Mouse (Mus musculus) T-cell, adult 2 months (primary cell): ENCODE measurements around the gene Tbx2.

Experiments used
- DNase-seq: peaks from one replicate; pipeline ENCODE4 v3.0.0; 2022; ENCODE audit warnings: low spot score

The Tbx2 gene

GRCm38 (mm10) chr11:85840031-85840802 lies 7.9 kb downstream of the Tbx2 start:
- no peak for DNase-seq

GRCm38 (mm10) chr11:85840803-85841145 lies 8.4 kb downstream of the Tbx2 start:
- no peak for DNase-seq

DNA sequence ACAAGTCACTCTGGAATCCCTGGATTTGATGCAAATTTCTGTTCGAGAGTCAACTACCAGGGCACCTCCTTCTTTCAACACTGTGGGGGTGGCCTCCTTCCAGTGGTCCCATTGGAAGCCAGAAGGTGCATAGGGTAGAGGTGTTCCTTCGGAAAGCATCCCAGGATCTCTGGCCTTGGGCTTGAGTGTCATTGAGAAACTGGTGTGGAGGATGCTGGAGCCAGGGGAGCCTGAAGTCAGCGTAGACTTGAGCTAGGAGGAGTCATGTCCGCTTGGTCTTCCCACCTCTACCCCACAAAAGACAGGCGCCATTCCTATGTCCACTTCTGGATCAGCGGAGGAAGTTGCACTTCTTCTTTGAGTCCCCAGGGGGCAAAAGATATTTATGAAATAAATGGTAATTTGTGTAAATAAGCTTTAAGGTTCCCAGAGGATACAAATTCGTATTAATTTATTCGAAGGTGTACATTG lies 8.9 kb downstream of the Tbx2 start:
- no peak for DNase-seq

DNA sequence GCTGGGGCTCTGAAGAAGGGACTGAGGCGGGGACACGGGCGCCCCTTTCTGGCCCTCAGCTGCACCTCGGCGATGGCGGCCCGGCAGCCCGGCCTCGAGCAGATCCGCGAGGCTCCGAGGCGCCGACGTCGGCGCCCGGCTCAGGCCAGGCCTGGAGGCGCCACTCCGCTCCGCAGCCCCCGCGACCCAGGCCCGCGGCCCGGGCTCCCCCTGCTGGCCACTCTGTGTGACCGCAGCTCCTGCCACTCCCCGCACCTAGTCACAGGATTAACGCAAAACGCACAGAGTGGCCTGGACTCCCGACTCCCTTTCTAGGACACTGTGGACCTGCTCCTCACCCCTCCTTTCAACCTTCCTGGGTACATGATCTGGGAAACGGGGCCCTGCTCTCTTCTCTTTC lies 9.6 kb downstream of the Tbx2 start:
- peak; percentile 50 for DNase-seq

DNA sequence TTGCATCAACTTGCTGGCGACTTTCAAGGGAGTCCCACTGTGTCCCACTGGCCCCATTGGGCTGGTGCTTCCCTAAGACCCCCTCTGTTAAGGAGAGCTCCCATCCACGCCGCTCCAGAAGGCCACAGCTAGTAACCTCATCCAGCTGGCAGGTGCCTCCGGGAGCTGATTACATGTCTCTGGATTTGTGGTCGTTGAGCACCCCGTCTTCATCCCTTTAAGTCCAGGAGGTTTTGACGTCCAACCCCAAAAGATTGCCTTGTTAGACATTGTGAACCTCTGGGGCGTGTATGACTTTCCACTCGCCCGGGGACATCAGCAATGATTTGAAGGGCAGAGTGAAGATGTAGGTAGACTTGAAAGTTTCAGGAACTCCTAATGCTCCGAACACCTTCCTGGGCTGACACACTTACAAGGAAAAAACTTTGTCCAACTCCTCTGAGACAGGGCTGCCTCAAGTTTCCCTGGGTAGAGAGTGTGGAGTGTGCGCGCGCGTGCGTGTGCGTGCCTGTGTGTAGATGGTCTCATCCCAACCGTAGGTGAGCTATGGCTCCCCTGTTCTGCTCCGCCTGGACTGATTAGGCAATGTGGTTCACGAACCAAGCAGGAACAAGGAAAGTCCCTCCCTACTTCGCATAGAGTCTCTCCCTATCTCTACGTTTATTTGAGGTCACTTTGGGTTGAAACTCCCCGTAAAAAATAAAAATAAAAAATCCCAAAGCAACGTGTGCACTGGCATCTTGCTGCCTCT lies 10.4 kb downstream of the Tbx2 start:
- no peak for DNase-seq

- DNase-seq, result peak; percentile 58
Observed at GRCm38 (mm10) chr11:85843347-85843692, 11.0 kb downstream of the Tbx2 start.

GRCm38 (mm10) chr11:85844144-85844965 lies 12.0 kb downstream of the Tbx2 start:
- DNase-seq, result peak; percentile 37

DNA sequence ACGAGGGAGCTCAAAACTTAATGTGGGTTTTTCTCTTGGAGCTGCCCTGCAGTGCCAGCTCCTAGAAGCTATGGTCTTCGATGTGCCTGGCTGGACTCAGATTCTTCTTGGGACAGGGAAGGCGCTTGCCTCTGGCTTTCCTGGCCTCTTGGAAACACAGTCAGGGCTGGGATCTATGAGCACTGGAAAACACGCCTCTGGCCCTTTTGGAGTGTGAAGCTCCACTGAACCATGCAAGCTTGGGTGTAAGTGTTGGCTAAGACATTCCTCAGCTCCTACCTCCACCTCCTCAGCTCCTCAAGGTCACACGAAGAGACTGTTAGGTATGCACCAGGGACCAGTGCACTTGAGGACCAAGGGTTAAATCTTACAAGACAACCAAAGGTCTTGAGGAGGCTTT lies 12.6 kb downstream of the Tbx2 start:
- no peak for DNase-seq

DNA sequence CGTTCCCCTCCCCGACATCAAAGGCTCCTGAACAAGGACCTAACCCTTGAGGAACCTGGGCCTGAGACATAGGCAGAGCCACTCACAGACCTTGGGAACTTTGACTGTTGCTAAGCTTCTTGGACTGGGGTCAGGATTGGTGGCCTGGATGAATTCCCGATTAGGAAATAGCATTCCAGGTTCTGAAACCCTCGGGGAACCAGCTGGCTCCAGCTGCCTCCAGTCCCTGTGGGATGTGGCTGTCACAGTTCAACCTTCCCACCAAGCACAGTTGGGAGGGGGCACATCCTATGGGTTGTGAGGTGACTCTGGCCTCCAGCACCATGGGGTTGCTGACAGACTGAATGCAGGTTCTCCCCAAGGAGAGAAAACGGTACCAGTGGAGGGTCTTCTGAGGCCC lies 13.6 kb downstream of the Tbx2 start:
- no peak for DNase-seq

DNA sequence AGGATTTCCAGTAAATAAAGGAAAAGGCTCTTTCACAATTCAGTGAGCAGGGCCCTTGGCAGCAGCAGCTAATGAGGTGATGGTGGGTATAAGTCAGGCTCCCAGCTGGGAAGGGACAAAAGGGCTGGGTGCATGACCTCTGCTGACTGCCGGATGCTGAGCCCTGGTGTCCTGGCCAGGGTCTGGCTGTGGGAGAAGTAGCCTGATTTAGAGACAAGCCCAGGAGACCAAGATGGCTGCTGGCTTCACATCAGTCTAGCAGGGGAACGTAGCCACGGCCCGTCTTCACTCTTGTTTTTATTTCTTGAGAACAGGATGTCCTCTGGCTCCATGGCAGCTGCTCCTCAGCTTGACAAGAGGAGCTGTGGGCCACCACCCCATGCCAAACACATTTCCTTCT lies 14.2 kb downstream of the Tbx2 start:
- DNase-seq, result no peak

- peak; percentile 37 for DNase-seq
Observed at GRCm38 (mm10) chr11:85849037-85849436, 16.7 kb downstream of the Tbx2 start.

- DNase-seq, result no peak
Observed at GRCm38 (mm10) chr11:85850233-85850632, 17.9 kb downstream of the Tbx2 start, which contains the start of gene Gm11444. Gene Gm11444, minus strand, starts transcription at chr11:85850333.

- DNase-seq, result no peak
Observed at GRCm38 (mm10) chr11:85850758-85851157, 18.4 kb downstream of the Tbx2 start.

DNA sequence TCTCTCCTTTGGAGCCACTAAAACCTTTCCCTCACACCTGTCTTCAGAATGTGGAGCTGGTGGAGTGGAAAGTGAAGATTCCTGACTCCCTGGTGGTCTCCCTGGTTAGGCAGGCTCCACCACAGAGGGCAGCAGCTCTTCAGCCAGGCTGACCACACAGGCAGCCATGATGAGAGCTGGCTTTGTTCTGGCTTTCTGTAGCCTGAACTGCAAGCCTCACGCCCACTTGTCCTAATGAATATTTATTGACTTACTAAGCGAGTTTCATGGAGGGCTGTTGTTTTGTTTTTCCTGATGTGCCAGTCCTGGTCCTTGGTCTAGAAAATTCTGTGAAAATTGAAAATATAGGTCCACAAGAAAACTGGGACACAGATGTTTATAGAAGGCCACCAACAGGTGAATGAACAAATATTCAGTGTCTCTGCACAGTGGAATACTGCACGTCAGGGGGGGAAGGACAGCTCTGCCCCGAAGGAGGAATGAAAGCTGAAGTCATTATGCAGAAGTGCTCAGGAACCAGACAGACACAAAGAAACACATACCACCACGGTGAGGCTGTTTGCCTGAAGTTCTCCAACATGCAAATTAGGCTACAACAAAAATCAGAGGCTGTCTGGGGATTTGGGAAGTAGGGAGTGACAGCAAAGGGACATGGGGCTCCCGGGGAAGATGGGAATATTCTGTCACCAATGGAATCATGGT lies 25.8 kb downstream of the Tbx2 start:
- no peak for DNase-seq

GRCm38 (mm10) chr11:85864363-85864762 lies 32.0 kb downstream of the Tbx2 start:
- no peak for DNase-seq

GRCm38 (mm10) chr11:85876059-85876788 lies 43.9 kb downstream of the Tbx2 start:
- no peak for DNase-seq

DNA sequence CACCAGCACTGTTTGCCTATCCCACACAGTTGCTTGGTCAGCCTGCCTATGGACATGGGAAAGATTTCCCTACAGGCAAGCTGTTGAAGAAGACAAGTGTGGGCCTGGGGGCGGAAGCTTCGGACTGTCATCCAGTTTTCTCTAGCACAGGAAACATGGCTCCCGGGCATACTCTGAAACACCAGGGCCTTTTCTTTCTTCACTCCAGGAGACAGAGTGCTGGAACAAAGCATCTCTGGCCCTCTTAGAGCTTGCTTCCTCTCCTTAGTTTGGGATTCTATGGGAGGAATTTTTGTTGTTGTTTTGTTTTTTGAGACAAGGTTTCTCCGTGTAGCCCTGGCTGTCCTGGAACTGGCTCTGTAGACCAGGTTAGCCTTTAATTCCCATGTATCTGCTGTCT lies 52.1 kb downstream of the Tbx2 start:
- no peak for DNase-seq

DNA sequence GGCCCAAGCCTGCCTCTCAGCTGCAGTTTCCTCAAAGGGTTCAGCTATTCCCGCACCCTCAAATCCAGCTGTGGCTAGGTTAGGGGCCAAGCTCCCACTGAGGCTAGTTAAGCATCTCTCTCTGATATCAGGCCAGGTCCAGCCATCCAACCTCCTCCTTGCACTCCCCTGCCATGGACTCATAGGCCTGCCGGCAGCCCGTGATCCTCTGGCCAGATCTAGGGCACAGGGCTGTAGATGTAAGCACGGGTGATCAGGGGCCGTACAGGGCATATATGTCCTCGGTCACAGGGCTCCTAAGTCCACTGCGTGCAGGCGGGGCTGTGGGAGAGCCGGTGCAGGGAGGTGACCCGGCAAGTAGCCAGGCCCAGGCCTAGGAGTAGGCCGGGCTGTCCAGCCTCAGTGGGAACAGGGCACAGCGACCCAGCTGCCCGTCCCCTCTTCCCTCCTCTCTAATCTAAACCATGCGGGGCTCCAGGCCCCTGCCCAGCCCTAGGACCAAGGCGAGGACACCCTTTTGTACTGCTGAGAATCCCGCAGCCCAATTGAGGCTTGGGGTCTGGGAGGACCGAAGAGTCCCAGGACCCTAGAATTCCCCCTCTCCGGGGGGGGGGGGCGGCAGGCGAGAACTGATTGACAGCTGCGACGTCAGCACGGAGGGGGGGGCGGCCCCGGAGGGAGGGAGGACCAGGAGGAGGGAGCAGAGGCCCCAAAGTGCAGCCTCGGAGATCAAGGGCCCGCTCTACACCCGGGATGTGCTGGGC lies 53.5 kb downstream of the Tbx2 start, which contains the start of gene Tbx4:
Gene Tbx4, plus strand, starts transcription at position 758 of the 764 bp plus-strand sequence.
- no peak for DNase-seq

DNA sequence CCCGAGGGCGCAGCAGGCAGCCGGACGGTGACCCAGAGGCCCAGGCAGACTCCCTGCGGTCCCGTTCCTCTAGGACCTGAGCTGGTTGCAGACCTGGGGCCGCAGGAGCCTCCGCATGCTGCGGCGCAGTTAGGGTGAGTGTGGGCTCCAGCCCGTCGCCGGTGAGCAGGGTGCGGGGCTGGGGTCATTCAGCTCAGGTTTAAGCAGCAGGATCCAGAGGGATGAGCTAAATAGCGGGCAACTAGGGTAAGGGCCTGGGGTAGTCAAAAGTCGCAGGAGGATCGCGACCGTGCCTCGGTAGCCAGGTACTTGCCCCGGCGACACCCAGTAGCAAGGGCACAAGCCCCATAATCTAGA lies 54.1 kb downstream of the Tbx2 start:
- DNase-seq, result no peak

GRCm38 (mm10) chr11:85887273-85887672 lies 54.9 kb downstream of the Tbx2 start:
- no peak for DNase-seq
